Mouse (Mus musculus) kidney, embryonic 15.5 days (tissue): ENCODE results near the gene Get4. TPM values are rescaled to one million over a fixed set of nuclear protein-coding genes. Genes with fewer than 3 reads are reported as not detected.

Experiments
- ATAC-seq: fragments of 200-750 bp; cut with Nextera tagmentation; replicated peaks from 2 replicates; pipeline ENCODE4 v1.8.0; 2017; ENCODE audit warnings: moderate TSS enrichment; ENCODE audit not compliant: low FRiP score
- H3K27ac ChIP-seq: fragments of 300-500 bp; sonication (generic); 2 replicates; pipeline ENCODE4 v1.5.1; 2015; ENCODE audit warnings: mild to moderate bottlenecking, inconsistent platforms
- H3K27me3 ChIP-seq: fragments of 300-500 bp; sonication (generic); 2 replicates; pipeline ENCODE4 v1.6.1; 2015; ENCODE audit warnings: inconsistent platforms
- H3K36me3 ChIP-seq: fragments of 300-500 bp; sonication (generic); 2 replicates; pipeline ENCODE4 v1.6.1; 2015; ENCODE audit warnings: inconsistent platforms
- H3K4me1 ChIP-seq: fragments of 300-500 bp; sonication (generic); 2 replicates; pipeline ENCODE4 v1.6.1; 2015; ENCODE audit warnings: inconsistent platforms
- H3K4me2 ChIP-seq: fragments of 300-500 bp; sonication (generic); 2 replicates; pipeline ENCODE4 v1.6.1; 2015; ENCODE audit warnings: moderate library complexity, mild to moderate bottlenecking, inconsistent platforms
- H3K4me3 ChIP-seq: fragments of 300-500 bp; sonication (generic); replicated peaks from 2 replicates; pipeline ENCODE4 v1.5.1; 2015; ENCODE audit warnings: mild to moderate bottlenecking, inconsistent platforms
- H3K9ac ChIP-seq: fragments of 300-500 bp; sonication (generic); 2 replicates; pipeline ENCODE4 v1.6.1; 2015; ENCODE audit warnings: mild to moderate bottlenecking, inconsistent platforms
- H3K9me3 ChIP-seq: fragments of 300-500 bp; sonication (generic); replicated peaks from 2 replicates; pipeline ENCODE4 v1.6.1; 2016; ENCODE audit warnings: inconsistent platforms
- WGBS: fragments of 180-500 bp; shearing (Covaris S2); methylation state at CpG from one replicate; pipeline ENCODE4 v1.1.7; 2015; ENCODE audit warnings: mixed read lengths; 5-methylcytosine and 5-hydroxymethylcytosine counted together
- polyA plus RNA-seq: library from polyadenylated mRNA; unstranded; fragments of >200 nt; fragmentation: Nextera tagmentation; extraction: Ambion mirVana; gene quantifications from 2 replicates; pipeline ENCODE4 v1.2.1, GENCODE M21; 2015

The Get4 gene
- polyA plus RNA-seq, 1 experiment from 2014 or later = 157 TPM

DNA sequence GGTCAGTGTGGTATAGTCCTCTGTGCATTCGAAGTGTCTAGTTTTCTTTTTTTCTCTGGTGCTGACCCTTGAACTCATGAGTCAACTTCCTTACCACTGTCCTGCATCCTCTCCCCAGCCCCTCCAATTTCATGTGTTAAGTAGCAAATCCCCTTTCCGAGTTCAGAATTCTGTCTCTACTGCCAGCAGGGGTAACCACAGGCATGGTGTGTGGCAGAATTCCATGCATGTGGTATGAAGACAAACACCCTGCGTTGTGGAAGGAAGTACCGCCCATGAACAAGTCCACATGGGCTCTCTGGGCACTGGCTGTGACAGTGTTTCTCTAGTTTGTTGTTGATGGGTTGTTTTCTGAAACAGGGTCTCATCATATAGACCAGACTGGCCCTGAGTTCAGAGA, 15.5 kb downstream of the Get4 start:
- 87% methylated on average over 4 of the region's 4 CpGs for WGBS
- Histone ChIP-seq H3K9ac (no peak overlapping the region), H3K4me2 (no peak overlapping the region), H3K9me3 (no peaks in the 10 kb centered on the region), H3K36me3 (peaks cover 67% of the 10 kb centered on the region), H3K4me1 (peaks cover 13% of the 10 kb centered on the region), H3K27ac (no peak overlapping the region), H3K27me3 (no peaks in the 10 kb centered on the region), H3K4me3 (no peak overlapping the region)
- ATAC-seq = no peak

GRCm38 (mm10) chr5:139270806-139271521, 18.8 kb downstream of the Get4 start:
- H3K4me2 ChIP-seq = no peak overlapping the region
- H3K36me3 ChIP-seq = peaks cover 34% of the 10 kb centered on the region
- 57% methylated on average over 16 of the region's 16 CpGs for WGBS
- H3K9me3 ChIP-seq = no peaks in the 10 kb centered on the region
- no peak overlapping the region for H3K9ac ChIP-seq
- H3K27me3 ChIP-seq = no peaks in the 10 kb centered on the region
- H3K27ac ChIP-seq = peak overlapping the region; percentile 54
- H3K4me1 ChIP-seq = peaks cover 14% of the 10 kb centered on the region
- peak; percentile 10; the same call in 1 of the 2 replicates for ATAC-seq
- no peak overlapping the region for H3K4me3 ChIP-seq

DNA sequence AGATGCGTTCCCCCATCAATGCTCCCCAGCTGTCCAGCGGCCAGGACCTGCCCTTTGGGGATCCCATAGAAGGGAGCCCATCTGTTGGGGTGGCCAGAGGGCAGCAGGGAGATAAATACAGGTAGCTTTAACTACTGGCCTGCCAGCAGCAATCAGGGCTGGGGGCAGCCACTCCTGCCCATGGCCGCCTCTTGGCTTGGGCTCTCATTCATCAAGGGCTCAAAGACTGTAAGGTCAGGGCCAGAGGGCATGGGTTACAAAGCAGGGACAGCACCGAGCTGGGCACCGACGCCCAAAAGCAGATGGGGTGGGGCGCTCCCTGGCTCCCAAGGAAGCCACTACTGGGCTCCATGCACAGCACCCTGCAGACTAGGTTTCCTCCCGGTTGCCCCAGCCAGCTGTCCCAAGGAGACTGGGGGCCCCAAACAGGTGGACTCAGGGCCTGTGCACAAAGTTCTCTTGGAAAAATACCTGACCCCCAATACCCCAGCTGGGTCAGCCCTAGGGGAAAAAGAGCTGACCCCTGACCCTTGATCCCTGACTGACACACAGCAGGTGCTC, 19.9 kb downstream of the Get4 start:
- no peak overlapping the region for H3K27ac ChIP-seq
- no peaks in the 10 kb centered on the region for H3K27me3 ChIP-seq
- peaks cover 14% of the 10 kb centered on the region for H3K4me1 ChIP-seq
- no peak overlapping the region for H3K4me3 ChIP-seq
- WGBS = 39% methylated on average over 8 of the region's 8 CpGs
- peaks cover 23% of the 10 kb centered on the region for H3K36me3 ChIP-seq
- H3K9ac ChIP-seq = no peak overlapping the region
- no peak for ATAC-seq
- no peaks in the 10 kb centered on the region for H3K9me3 ChIP-seq
- no peak overlapping the region for H3K4me2 ChIP-seq

DNA sequence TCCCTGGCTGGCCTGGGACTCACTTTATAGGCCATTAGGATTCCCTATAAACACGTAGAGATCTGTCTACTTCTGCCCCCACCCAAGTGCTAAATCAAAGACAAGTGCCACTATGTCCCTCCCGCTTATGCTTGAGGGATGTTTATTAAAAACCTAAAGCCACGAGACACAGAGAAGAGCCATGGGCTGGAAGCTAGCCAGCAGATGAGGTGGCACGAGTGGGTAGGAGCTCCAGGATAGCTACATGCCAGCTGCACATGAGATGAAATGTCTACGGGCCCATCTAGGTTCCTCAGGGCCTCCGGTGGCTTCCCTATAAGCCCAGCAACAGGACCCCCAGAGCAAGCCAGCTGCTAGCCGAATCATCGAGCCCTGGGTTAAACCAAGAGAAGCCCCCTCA, 25.2 kb downstream of the Get4 start:
- H3K4me3 ChIP-seq = no peak overlapping the region
- WGBS = 71% methylated on average over 8 of the region's 8 CpGs
- no peak overlapping the region for H3K4me2 ChIP-seq
- ATAC-seq = no peak
- no peak overlapping the region for H3K27ac ChIP-seq
- no peaks in the 10 kb centered on the region for H3K27me3 ChIP-seq
- H3K9ac ChIP-seq = no peak overlapping the region
- H3K9me3 ChIP-seq = no peaks in the 10 kb centered on the region
- peaks cover 13% of the 10 kb centered on the region for H3K4me1 ChIP-seq
- H3K36me3 ChIP-seq = no peaks in the 10 kb centered on the region

GRCm38 (mm10) chr5:139281373-139282112, 29.4 kb downstream of the Get4 start:
- H3K27me3 ChIP-seq = no peaks in the 10 kb centered on the region
- H3K27ac ChIP-seq = no peak overlapping the region
- H3K36me3 ChIP-seq = no peaks in the 10 kb centered on the region
- ATAC-seq = 0 out of 2 replicates have a peak, but pooled peaks have one; percentile 30
- no peak overlapping the region for H3K9ac ChIP-seq
- 31% methylated on average over 10 of the region's 11 CpGs for WGBS
- no peak overlapping the region for H3K4me2 ChIP-seq
- no peak overlapping the region for H3K4me3 ChIP-seq
- H3K9me3 ChIP-seq = no peaks in the 10 kb centered on the region
- H3K4me1 ChIP-seq = peaks cover 12% of the 10 kb centered on the region

DNA sequence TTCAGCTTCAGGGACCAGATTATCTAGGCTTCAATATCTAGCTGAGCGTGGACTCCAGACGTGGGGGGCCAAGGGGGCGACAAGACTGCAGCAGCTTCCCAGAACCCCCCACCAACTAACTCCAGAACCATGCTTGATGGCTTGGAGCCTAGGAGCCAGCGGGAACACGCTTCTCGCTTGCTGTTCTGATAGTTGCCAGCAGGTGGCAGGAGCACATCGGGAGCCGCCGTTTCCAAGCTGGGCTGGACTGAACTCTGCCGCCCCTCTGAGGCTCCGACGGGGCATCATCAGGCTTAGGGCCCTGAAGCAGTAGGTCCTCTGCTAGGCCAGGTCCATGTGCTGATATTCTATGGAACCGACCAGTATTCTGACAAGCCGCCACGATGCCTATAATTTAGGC, 30.1 kb downstream of the Get4 start:
- WGBS = 4% methylated on average over 15 of the region's 15 CpGs
- H3K27me3 ChIP-seq = no peaks in the 10 kb centered on the region
- H3K27ac ChIP-seq = no peak overlapping the region
- peak; percentile 61 for ATAC-seq
- H3K9me3 ChIP-seq = no peaks in the 10 kb centered on the region
- H3K4me1 ChIP-seq = peaks cover 12% of the 10 kb centered on the region
- H3K4me2 ChIP-seq = no peak overlapping the region
- H3K9ac ChIP-seq = no peak overlapping the region
- H3K4me3 ChIP-seq = no peak overlapping the region
- no peaks in the 10 kb centered on the region for H3K36me3 ChIP-seq

DNA sequence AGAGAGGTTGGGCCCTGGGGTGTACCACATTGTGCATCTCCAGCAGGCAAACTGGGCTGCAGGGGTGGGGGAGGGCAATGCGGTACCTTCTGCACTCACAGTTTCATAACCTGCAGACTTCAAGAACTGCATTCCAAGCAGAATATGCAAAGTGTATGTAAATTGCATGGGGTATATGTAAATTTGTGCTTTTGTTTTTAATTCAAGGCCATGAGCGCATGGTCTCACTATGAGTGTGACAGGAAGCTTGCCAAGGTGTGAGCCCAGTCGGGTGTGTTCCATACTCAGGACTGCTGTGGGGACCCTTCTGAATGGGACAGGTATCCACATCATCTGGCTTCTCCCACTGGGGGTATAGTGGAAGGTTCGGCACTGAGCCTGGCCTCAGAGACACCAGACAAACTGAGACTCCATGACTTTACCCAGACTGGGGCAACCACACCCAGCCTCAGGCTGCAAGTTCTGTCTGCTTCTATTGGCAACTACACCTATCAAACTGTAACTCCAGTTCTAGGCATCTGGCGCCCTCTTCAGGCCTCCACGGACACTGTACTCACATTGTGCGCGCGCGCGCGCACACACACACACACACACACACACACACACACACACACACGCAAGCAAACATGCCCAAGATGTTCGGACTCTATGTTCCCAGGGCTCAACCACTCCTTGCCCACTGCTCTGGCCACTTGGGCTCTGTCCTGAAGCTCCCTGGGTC, 31.5 kb downstream of the Get4 start:
- WGBS = 96% methylated on average over 14 of the region's 14 CpGs
- Histone ChIP-seq H3K4me1 (peaks cover 12% of the 10 kb centered on the region), H3K36me3 (no peaks in the 10 kb centered on the region), H3K4me2 (no peak overlapping the region), H3K9me3 (no peaks in the 10 kb centered on the region), H3K4me3 (no peak overlapping the region), H3K27me3 (no peaks in the 10 kb centered on the region), H3K27ac (no peak overlapping the region), H3K9ac (no peak overlapping the region)
- ATAC-seq = no peak

DNA sequence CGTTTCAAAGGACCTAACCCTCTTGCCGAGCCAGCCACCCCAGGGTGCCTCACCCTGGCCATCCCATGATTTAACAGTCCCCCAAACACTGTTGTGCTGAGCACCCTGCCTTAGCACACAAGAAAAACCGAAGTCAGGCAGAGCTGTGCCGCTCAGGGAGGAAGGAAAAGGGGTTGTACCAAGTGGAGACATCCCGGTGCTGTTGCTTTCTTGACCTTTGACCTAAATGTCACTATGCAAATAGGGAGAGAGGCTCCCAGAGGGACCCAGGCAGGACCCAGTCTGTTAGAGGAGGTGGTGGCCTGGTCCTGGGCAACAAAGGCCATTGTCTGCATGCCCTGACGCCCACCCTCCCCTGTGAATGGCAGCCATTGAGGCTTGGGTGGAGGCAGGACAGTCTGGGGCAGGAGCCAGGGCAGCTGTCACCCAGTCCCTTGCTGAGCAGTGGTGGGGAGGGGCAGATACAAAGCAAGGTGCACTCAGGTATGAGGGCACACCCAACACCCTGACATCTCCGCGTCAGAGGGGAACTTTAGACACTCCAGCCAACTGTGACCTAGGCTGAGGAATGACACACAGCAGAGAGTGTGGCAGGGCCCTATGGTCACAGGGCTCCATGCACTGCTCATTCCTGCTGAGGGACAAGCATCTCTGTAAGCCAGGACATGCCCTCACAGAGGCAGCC, 33.4 kb downstream of the Get4 start:
- 56% methylated on average over 8 of the region's 8 CpGs for WGBS
- no peak overlapping the region for H3K4me3 ChIP-seq
- H3K9me3 ChIP-seq = no peaks in the 10 kb centered on the region
- ATAC-seq = no peak
- H3K27ac ChIP-seq = no peak overlapping the region
- H3K4me2 ChIP-seq = no peak overlapping the region
- no peaks in the 10 kb centered on the region for H3K27me3 ChIP-seq
- no peak overlapping the region for H3K9ac ChIP-seq
- no peaks in the 10 kb centered on the region for H3K36me3 ChIP-seq
- H3K4me1 ChIP-seq = peaks cover 12% of the 10 kb centered on the region

DNA sequence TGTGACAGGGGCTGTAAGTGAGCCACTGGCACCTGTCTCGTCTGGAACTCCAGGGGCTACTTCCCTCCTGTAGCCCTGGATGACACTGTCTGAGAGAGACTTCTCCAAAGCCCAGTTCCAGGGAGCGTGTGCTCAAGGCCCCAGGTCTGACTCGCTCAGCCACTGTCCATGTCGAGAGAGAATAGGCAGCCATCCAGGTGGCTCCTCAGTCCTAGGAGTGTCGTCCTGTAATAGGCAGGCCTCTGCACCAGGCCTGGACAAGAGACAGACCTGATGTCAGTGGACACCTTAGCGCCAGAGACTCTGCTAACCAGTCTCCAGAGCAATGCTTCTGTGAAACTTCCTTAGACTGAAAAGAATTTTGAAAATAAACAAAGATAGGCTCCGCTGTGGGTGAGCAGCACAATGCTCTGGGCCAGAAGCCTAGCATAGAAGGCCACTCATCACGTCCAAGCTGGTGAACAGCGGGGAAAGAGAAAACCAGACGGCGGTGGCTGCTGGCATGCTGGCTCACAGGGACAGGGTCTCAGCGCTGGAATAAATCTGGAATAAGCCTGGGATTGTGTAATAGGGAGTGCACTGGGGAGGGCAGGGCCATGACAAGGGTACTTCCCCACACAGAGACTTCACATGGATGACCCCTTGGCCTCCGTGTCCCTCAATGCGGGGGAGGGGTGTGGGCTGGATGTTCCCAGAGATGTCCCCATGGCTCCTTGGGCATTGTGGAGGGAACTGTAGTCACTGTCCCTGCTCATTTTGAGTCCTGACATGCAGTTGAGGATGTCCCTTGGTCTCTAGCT, 34.2 kb downstream of the Get4 start:
- peaks cover 9% of the 10 kb centered on the region for H3K4me1 ChIP-seq

DNA sequence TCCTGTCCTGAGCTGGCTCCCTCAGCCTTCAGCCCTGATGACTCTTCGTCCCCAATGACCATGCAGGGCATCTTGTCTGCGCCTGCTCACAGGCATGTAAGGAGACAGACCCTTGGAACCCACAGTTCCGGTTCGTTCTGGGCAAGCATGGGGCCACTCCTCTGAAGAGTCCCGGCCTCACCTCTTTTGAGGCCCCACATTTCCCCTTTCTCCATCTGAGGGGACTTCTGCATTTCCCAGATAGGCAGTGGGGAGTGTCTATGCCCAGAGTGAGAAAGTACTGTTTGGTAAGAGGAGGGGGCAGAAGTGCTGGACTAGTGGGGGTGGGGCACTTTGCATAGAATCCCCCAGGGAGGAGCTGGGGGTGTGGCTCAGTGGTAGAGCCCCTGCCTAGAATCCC, 35.0 kb downstream of the Get4 start:
- H3K27me3 ChIP-seq = no peaks in the 10 kb centered on the region
- no peak overlapping the region for H3K9ac ChIP-seq
- no peaks in the 10 kb centered on the region for H3K36me3 ChIP-seq
- ATAC-seq = no peak
- no peak overlapping the region for H3K4me3 ChIP-seq
- H3K27ac ChIP-seq = no peak overlapping the region
- no peaks in the 10 kb centered on the region for H3K9me3 ChIP-seq
- H3K4me2 ChIP-seq = no peak overlapping the region
- WGBS = 82% methylated on average over 5 of the region's 5 CpGs
- H3K4me1 ChIP-seq = peaks cover 3% of the 10 kb centered on the region; the same call in 1 of the 2 replicates

More for the DNA sequence above, 34.2 kb downstream of the Get4 start:
- 0 out of 2 replicates have a peak overlapping the region, but pooled peaks have one; percentile 7 for H3K9ac ChIP-seq
- WGBS = 71% methylated on average over 14 of the region's 14 CpGs
- no peak overlapping the region for H3K4me2 ChIP-seq
- H3K36me3 ChIP-seq = no peaks in the 10 kb centered on the region
- ATAC-seq = no peak
- no peaks in the 10 kb centered on the region for H3K27me3 ChIP-seq
- no peak overlapping the region for H3K4me3 ChIP-seq
- peak overlapping the region; percentile 27; the same call in 1 of the 2 replicates for H3K27ac ChIP-seq
- H3K9me3 ChIP-seq = no peaks in the 10 kb centered on the region

DNA sequence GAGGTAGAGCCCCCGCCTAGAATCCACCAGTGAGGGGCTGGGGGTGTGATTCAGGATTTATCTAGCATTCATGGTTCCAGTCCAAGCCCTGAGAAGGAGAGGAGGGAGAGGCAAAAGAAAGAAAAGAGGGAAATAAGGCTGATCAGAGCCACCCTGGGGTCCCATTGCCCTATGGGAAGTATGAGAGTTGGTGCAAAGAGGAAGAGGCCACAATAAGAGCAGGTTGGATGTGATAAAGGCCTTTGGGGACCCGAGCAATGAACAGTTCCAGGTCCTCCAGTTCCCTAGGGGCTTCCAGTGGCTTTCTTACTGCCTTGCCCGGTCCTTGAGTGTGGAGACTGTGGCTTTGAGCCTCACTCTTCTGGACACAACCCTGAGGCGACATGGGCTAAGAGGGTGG, 35.7 kb downstream of the Get4 start:
- no peaks in the 10 kb centered on the region for H3K27me3 ChIP-seq
- peaks cover 3% of the 10 kb centered on the region; the same call in 1 of the 2 replicates for H3K4me1 ChIP-seq
- H3K4me2 ChIP-seq = no peak overlapping the region
- H3K36me3 ChIP-seq = no peaks in the 10 kb centered on the region
- H3K27ac ChIP-seq = no peak overlapping the region
- H3K9ac ChIP-seq = no peak overlapping the region
- WGBS = 88% methylated on average over 4 of the region's 4 CpGs
- ATAC-seq = no peak
- H3K9me3 ChIP-seq = no peaks in the 10 kb centered on the region
- no peak overlapping the region for H3K4me3 ChIP-seq
